Mouse (Mus musculus) stomach, embryonic 16.5 days (tissue): Measurements from ENCODE around the gene Capn15. TPM values are rescaled to one million over a fixed set of nuclear protein-coding genes. Genes with fewer than 3 reads are reported as not detected.

Experiments
- ATAC-seq: fragments of 200-750 bp; cut with Nextera tagmentation; 2 replicates; pipeline ENCODE4 v1.8.0; 2017; ENCODE audit warnings: moderate number of reproducible peaks, moderate TSS enrichment; ENCODE audit not compliant: insufficient read depth, low FRiP score
- H3K27ac ChIP-seq: fragments of 300-500 bp; sonication (generic); 2 replicates; pipeline ENCODE4 v1.5.1; 2014; ENCODE audit warnings: low read length
- H3K27me3 ChIP-seq: fragments of 300-500 bp; sonication (generic); 2 replicates; pipeline ENCODE4 v1.6.1; 2014; ENCODE audit warnings: low read length, control low read depth, mixed read lengths; ENCODE audit not compliant: control insufficient read depth, insufficient read depth
- H3K36me3 ChIP-seq: fragments of 300-500 bp; sonication (generic); 2 replicates; pipeline ENCODE4 v1.6.1; 2014; ENCODE audit warnings: low read length; ENCODE audit not compliant: control insufficient read depth, insufficient read depth
- H3K4me1 ChIP-seq: fragments of 300-500 bp; sonication (generic); 2 replicates; pipeline ENCODE4 v1.6.1; 2014; ENCODE audit warnings: low read length, control low read depth, mixed read lengths; ENCODE audit not compliant: control insufficient read depth, insufficient read depth
- H3K4me2 ChIP-seq: fragments of 300-500 bp; sonication (generic); 2 replicates; pipeline ENCODE4 v1.6.1; 2014; ENCODE audit warnings: low read depth, low read length, mixed read lengths
- H3K4me3 ChIP-seq: fragments of 300-500 bp; sonication (generic); replicated peaks from 2 replicates; pipeline ENCODE4 v1.5.1; 2014; ENCODE audit warnings: mild to moderate bottlenecking, low read length
- H3K9ac ChIP-seq: fragments of 300-500 bp; sonication (generic); 2 replicates; pipeline ENCODE4 v1.6.1; 2014; ENCODE audit warnings: low read length
- H3K9me3 ChIP-seq: fragments of 300-500 bp; sonication (generic); replicated peaks from 2 replicates; pipeline ENCODE4 v1.6.1; 2016; ENCODE audit warnings: low read length, control low read depth; ENCODE audit not compliant: control insufficient read depth
- WGBS: fragments of 180-500 bp; shearing (Covaris S2); extraction: QIAGEN DNeasy Blood & Tissue Kit; methylation state at CpG from one replicate; pipeline ENCODE4 v1.1.7; 2014; 5-methylcytosine and 5-hydroxymethylcytosine counted together
- polyA plus RNA-seq: library from polyadenylated mRNA; unstranded; fragments of >200 nt; fragmentation: Nextera tagmentation; extraction: Ambion mirVana; gene quantifications from 2 replicates; pipeline ENCODE4 v1.2.1, GENCODE M21; 2015

Gene Capn15
- polyA plus RNA-seq = 21.6 and 23.3 TPM in 2 replicates

DNA sequence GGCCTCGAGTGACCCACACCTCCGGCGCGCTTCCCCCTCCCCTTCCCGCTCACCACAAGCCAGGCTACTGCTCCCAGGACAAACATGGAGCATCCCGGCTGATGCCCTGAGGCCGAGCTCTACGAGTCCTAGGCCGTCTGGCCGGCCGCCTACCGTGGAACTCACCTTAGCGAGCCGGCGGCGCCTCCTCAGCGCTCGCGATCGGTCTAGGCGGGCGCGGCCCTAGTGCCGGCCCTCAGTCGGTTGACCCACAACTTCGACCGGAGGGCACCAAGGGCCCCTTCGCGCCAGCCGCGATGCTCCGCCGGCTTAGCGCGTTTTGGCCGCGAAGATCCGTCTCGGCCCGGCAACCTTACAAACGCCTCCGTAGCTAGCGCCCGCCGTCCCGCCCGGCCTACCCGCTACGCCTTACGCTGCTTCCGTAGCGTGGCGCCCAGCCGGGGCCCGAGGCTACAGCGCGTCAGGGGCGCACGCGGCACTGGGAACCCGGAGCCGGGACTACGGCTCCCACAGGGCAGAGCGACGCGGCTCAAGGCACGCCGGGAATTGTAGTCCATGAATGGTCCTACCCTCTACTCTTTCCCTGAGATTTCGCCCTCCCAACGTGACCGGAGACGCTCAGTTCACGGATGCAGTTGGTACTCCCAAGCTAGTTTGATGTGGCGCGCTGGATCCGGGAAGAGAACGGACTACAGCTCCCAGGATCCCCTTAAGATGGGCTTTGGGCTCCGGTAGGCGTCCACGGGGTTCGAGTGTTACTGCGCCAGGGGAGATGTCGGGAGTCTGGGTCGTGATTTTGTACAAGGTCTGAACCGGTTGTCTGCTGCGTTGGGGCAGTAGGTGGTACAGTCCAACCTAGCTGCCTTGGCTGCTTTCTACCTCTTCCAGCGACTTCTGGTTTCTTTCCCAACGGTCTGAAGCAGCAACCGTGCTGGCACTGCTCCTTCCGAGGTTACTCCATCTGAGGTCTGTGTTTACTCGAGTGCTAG is at the start of gene Capn15:
Gene Capn15, minus strand, starts transcription at position 491 of the 989 bp plus-strand sequence.
- no peaks in the 10 kb centered on the region for H3K9me3 ChIP-seq
- H3K9ac ChIP-seq = peak within 1 kb of the TSS; percentile 95
- H3K27me3 ChIP-seq = no peaks in the 10 kb centered on the region
- H3K4me1 ChIP-seq = peaks cover 23% of the 10 kb centered on the region
- ATAC-seq = peak; percentile 98
- peak within 1 kb of the TSS; percentile 77 for H3K27ac ChIP-seq
- under 1% methylated on average over 91 of the region's 91 CpGs for WGBS
- peak within 1 kb of the TSS; percentile 96 for H3K4me3 ChIP-seq
- H3K4me2 ChIP-seq = peak within 1 kb of the TSS; percentile 71
- H3K36me3 ChIP-seq = no peaks in the 10 kb centered on the region

DNA sequence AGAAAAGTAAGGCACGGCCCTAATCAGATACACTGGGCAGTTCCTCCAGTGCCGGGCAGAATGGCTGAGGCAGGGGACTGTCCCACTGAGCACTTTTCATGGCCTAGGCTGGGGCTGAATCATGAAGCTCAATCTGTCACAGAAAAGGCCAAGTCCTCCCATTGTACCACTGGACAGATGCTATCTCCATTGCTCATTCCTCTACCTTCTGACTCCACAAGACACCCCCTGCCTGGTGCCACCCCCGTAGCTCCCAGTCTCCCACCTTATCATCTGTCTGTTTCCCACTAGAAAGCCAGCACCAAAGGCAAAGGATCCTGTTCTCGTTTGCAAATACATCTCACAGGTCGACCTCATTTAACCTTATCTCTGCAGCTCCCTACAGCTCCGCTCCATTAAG is 46.4 kb upstream of the Capn15 start:
- Histone ChIP-seq H3K4me1 (no peaks in the 10 kb centered on the region), H3K27me3 (no peaks in the 10 kb centered on the region), H3K9ac (no peak overlapping the region), H3K36me3 (no peaks in the 10 kb centered on the region), H3K27ac (no peak overlapping the region), H3K4me3 (no peak overlapping the region), H3K9me3 (no peaks in the 10 kb centered on the region), H3K4me2 (no peak overlapping the region)
- no peak for ATAC-seq
- 73% methylated on average over 6 of the region's 6 CpGs for whole genome bisulfite sequencing

DNA sequence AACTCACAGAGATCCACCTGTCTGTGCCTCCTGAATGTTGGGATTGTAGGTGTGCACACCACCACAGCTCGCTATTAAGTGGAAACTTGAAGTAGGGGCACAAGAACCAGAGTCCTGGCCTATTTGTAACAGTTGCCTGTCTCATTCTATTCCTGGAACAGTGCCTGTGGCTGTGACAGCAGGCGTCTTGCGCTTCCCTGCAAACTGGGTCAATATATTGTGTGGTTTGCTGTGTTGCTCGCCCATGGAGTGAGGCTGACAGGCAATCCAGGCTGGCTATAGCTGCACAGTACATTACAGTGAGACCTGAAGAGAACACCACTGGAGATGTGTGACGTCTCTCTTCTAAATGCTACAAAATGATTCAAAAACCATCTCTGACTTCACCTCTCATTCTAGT is 46.0 kb upstream of the Capn15 start:
- Histone ChIP-seq H3K4me3 (no peak overlapping the region), H3K4me2 (no peak overlapping the region), H3K9ac (no peak overlapping the region), H3K9me3 (no peaks in the 10 kb centered on the region), H3K36me3 (no peaks in the 10 kb centered on the region), H3K27me3 (no peaks in the 10 kb centered on the region), H3K4me1 (no peaks in the 10 kb centered on the region), H3K27ac (no peak overlapping the region)
- ATAC-seq = no peak
- 89% methylated on average over 5 of the region's 5 CpGs for WGBS

- Histone ChIP-seq H3K27me3 (no peaks in the 10 kb centered on the region), H3K4me3 (no peak overlapping the region), H3K9ac (no peak overlapping the region), H3K4me1 (no peaks in the 10 kb centered on the region), H3K4me2 (no peak overlapping the region), H3K36me3 (no peaks in the 10 kb centered on the region), H3K27ac (no peak overlapping the region), H3K9me3 (no peaks in the 10 kb centered on the region)
- 93% methylated on average over 4 of the region's 4 CpGs for WGBS
- ATAC-seq = no peak
These were observed 42.7 kb upstream of the Capn15 start for GRCm38 (mm10) chr17:26028261-26028660.

DNA sequence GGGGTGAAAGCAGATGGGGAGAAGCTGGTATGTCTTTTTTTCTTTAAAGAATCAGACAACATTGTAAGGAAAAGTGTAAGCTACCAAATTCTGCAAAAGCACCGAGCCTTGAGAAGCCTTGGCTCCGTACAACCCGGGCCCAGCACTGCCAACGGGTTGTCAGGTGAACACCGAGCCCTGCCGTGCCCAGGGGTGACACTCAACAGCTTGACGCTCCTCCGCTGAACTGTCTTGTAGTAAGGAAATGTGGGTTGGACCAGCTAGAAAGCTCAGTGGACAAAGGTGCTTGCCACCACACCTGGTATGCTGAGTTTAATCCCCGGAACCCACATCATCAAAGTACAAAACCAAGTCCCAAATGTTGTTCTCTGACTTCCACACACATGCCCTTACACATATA is 39.1 kb upstream of the Capn15 start:
- 93% methylated on average over 9 of the region's 9 CpGs for WGBS
- ATAC-seq = no peak
- Histone ChIP-seq H3K27me3 (no peaks in the 10 kb centered on the region), H3K4me1 (no peaks in the 10 kb centered on the region), H3K36me3 (no peaks in the 10 kb centered on the region), H3K4me2 (no peak overlapping the region), H3K9ac (no peak overlapping the region), H3K9me3 (no peaks in the 10 kb centered on the region), H3K27ac (no peak overlapping the region), H3K4me3 (no peak overlapping the region)

DNA sequence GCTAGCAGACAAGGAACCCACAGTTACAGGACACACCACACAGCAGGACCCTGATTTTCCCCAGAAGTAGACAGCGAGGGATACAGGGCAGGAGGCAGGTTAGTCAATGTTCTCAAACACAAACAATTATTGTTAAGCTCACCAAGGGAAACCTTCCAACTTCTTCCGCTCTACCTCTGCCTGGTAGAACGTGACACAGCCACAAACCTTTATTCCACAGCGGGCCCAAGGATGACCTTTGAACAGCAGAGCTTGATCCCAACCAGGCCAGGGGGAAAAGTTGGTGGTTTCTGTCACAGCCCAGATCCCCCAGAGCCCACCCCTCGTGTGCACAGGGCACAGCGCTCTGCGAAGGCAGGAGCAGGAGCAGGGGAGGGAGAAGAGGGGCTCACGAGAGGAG is 38.4 kb upstream of the Capn15 start:
- no peaks in the 10 kb centered on the region for H3K27me3 ChIP-seq
- no peak for ATAC-seq
- WGBS = 89% methylated on average over 8 of the region's 8 CpGs
- H3K27ac ChIP-seq = no peak overlapping the region
- no peak overlapping the region for H3K9ac ChIP-seq
- no peak overlapping the region for H3K4me2 ChIP-seq
- no peaks in the 10 kb centered on the region for H3K4me1 ChIP-seq
- no peaks in the 10 kb centered on the region for H3K9me3 ChIP-seq
- H3K4me3 ChIP-seq = no peak overlapping the region
- no peaks in the 10 kb centered on the region for H3K36me3 ChIP-seq

- Histone ChIP-seq H3K4me3 (no peak overlapping the region), H3K27me3 (no peaks in the 10 kb centered on the region), H3K4me2 (no peak overlapping the region), H3K36me3 (no peaks in the 10 kb centered on the region), H3K9me3 (no peaks in the 10 kb centered on the region), H3K9ac (no peak overlapping the region), H3K27ac (no peak overlapping the region; the same call in 1 of the 2 replicates), H3K4me1 (no peaks in the 10 kb centered on the region)
- no peak for ATAC-seq
- WGBS = 86% methylated on average over 5 of the region's 5 CpGs
These were observed 37.6 kb upstream of the Capn15 start for GRCm38 (mm10) chr17:26023181-26023580.

- peak overlapping the region; percentile 30; the same call in 1 of the 2 replicates for H3K27ac ChIP-seq
- H3K9me3 ChIP-seq = no peaks in the 10 kb centered on the region
- H3K27me3 ChIP-seq = no peaks in the 10 kb centered on the region
- H3K9ac ChIP-seq = 0 out of 2 replicates have a peak overlapping the region, but pooled peaks have one; percentile 7
- ATAC-seq = peak; percentile 25; the same call in 1 of the 2 replicates
- 62% methylated on average over 9 of the region's 9 CpGs for WGBS
- no peaks in the 10 kb centered on the region for H3K36me3 ChIP-seq
- no peaks in the 10 kb centered on the region for H3K4me1 ChIP-seq
- H3K4me2 ChIP-seq = no peak overlapping the region
- H3K4me3 ChIP-seq = no peak overlapping the region
These were observed 36.2 kb upstream of the Capn15 start for GRCm38 (mm10) chr17:26021728-26022341.

- Histone ChIP-seq H3K27me3 (no peaks in the 10 kb centered on the region), H3K9ac (no peak overlapping the region), H3K36me3 (no peaks in the 10 kb centered on the region), H3K4me1 (no peaks in the 10 kb centered on the region), H3K4me2 (no peak overlapping the region), H3K9me3 (no peaks in the 10 kb centered on the region), H3K27ac (no peak overlapping the region), H3K4me3 (no peak overlapping the region)
- ATAC-seq = no peak
- WGBS = 78% methylated on average over 7 of the region's 7 CpGs
These were observed 35.3 kb upstream of the Capn15 start for GRCm38 (mm10) chr17:26020848-26021347.
